Mouse (Mus musculus): ENCODE measurements around the gene Tsen54.

- no peak for TF ChIP-seq CTCF (IDR thresholded peaks at IDR 0.05; ENCODE audit: extremely low read depth, insufficient read length, insufficient replicate concordance, low read depth, low read length)
- no peak for TF ChIP-seq POLR2A (IDR thresholded peaks at IDR 0.05; ENCODE audit: low read depth, low read length)
These were observed 48.1 kb upstream of the Tsen54 start for GRCm38 (mm10) chr11:115766356-115766943.

Data from small intestine, adult 2 months (tissue).